Mouse (Mus musculus) CD8-positive naive resting alpha-beta T cell, adult 57 days (primary cell): Measurements from ENCODE around the gene Susd5. TPM values are rescaled to one million over a fixed set of nuclear protein-coding genes. Genes with fewer than 3 reads are reported as not detected.

Source experiments
- total RNA-seq: library from RNA; stranded (reverse); gene quantifications from one replicate; pipeline ENCODE4 v1.2.4, GENCODE M21; 2023

Gene Susd5
- total RNA-seq = not detected

DNA sequence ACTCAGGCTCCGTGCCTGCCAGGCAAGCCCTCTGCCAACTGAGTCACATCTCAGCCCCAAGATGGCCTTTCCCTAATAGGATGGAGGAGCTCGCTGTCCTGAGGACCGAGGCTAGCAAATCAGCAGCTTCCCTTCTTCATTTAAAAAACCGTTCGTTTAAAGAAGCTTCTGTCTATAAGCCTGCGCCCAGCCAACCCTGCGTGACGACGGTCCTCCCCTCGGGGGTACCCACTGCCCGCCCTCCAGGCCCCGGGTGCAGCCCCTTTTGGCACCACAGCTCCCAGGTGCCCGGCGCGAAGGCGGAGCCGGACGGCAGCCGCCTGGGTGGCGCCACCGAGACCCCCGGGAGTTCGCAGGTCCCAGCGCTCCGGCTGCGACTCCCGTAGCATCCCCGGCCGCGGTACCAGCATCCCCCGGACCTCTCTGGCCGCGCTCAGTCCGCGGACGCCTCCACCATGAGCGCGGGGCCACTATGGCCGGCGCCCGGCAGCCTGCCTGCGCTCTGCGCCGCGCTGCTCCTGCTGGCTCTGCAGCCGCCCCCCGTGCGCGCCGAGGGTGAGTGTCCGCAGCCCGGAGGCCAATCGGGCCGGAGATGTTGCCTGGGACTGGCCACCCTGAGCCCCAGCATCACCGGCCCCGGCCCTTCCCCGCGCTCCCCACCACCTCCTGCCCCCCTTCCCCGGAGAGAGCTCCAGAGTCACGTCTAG is at the start of gene Susd5:
Gene Susd5, plus strand, starts transcription at position 51 of the 707 bp plus-strand sequence.

GRCm38 (mm10) chr9:114046028-114046427 is 10.9 kb upstream of the Susd5 start, which contains the start of gene Fbxl2:
Gene Fbxl2, minus strand, starts transcription at chr9:114046191.

Other genes starting within 250 kb of the Susd5 start
- 110 TPM for gene Ubp1, start 126.2 kb upstream of the Susd5 start, total RNA-seq
- 4.1 TPM for gene Fbxl2, start 10.9 kb upstream of the Susd5 start, total RNA-seq